Mouse (Mus musculus) kidney, adult 9 months (tissue): ENCODE data around the gene Smim13.
A peak's percentile ranks its signal among the peaks of the same experiment; 100 is the strongest.
"Not testable (repeated sequence)": the region's sequence is repeated elsewhere in the genome, so short reads cannot be mapped to it uniquely, and the experiment has no call there.

Source experiments
- DNase-seq: peaks from one replicate; pipeline ENCODE4 v3.0.0; 2022

Smim13 gene

DNA sequence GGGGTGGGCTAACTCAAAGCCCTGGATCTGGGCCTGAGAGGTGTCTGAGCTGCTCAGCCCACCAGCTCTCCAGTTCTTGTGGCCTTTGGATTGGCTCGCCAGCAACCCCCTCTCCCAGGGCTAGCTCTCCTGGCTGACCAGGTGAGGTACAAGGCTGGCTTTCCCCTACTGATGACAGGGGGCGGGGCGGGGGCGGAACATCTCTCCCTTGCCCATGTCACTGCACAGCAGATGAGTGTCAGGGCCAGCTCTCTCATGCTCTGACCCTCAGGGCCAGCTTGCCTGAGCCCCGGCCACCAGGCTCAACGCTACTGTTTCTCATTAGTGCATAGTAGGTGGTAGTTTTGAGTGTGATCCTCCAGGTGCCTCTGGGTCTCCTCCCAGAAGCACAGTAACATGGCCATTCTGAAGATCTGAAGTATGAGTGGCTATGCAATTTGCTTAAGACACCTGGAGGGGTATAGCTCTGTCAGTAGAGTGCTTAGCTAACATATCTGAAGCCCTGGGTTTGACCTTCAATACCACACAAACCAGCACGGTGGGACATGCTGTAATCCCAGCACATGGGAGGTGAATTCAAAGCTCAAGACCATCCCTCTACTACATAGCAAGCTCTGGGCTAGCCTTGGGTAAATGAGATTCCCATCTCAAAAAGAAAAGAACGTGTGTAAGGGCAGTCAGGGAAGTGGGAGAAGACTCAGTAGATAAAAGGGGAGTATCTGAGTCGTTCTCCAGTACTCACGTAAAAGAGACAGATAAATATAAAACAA, 11.4 kb upstream of the Smim13 start:
- DNase-seq: no peak

DNA sequence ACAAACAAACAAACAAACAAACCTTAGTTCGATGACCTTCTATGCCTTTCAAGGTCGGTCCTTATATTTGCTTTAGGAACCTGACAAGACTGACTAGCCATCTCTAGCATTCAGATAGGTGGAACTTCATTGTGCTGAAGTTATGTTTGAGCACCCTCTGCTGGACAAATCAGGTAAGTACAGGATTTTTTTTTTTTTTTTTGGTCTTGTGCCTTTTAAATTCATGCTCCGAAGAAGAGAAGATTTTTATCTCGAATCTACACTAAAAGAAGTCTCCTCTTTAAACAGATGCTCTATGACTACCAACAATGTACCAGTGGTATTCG, 10.9 kb upstream of the Smim13 start:
- peak; percentile 54 for DNase-seq

DNA sequence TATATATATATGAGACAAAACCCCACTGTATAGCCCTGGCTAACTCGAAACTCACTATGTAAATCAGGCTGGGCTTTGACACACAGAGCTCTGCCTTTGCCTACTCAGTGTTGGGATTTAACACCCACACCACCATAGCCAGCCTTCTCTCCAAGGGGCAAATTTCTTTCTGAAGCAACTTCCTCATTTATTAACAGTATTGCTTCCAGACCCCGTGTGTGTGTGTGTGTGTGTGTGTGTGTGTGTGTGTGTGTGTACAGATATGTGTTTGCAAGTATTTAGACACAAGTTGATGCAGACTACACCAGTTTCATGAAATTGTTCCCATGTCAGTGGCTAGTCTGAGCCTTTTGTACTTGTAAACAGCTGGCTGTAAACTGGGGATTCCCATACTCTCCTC, 8.1 kb upstream of the Smim13 start:
- no peak for DNase-seq

DNA sequence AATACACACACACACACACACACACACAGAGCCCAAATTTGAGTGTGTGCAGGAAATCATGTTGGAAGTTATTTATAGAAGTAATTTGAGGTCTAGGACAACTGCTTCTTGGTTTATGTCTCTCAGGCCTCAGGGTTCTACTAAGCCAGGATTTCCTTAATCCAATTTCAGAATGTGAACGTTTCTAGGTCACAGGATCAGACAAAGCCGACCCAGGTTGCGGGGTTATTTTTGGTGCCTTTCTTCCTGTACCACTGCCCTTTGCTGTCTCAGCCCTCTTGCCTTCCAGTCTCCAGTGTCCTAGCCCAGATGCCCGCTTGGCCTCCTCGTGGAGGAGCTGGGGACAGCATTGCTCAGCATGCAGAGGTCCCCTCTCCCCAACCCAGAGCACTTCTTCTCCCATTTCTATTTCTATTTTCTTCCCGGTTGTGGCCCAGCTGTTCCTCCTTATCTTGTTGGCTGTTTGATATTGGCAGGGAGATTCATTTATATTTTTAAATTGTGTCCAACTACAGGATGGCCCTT, 5.3 kb upstream of the Smim13 start:
- DNase-seq: no peak

DNA sequence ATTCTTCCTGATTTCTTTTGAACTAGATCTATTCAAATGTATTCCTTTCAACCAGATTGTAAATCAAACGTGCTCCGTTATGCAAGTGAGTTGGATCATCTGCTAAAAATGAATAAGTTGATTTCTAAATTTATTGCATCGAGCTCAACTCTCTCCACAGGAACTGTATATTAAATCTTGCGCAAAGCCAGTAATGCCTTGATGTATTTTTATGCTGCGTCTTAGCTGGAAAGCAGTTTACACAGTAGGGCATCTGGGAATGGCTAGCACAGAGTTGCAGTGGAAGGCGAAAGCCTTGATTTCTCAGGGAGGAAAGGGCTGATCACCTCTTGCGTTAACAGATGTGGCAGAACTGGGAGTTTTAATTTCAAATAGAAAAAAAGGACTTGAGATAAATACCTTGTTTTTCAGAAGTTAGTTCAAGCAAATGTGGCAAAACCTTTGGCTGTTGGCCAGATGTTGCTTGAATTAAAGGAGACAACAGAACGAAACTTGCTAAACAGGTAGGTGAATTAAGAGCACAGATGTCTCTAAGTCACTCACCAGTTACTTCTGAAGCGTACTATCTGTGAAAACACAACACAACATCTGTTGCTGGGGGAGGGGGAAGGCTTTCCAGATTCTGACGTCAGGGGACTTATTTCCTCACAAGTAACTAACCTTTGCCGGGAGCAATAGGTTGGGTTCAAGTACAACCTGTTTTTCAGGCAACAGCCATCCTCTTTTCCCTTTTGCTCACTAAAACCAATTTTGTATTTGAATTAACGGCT, 708 bp upstream of the Smim13 start:
- DNase-seq: no peak

DNA sequence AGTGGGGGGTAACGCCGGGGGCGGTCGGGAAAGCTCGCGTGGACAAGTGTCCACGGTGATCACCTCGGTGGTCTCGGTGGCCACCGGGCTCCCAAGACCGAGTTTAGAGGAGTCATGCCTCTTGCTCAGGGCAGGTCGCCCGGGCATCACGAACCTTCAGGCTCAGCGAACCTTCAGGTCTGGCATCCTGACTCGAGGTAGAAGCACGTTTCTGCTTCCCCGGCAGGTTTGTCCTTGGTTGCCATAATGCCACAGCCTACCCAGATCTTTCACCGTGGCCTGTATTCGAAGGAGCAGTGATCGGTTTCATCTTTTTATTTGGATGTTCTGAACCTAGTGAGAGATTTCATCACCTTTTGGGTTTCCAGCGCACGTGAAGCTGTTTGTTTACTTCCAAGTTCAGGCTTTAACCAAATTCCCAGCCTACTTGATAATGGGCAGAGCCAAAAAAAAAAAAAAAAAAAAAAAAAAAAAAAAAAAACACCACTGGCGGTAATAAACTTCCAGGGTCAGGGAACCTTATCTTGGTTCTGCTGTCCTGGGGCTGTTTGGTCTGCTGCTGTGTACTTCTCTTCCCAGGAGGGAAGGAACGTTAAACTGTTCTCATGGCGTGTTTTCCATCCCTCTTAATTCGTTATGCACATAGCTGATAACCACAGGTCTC, 806 bp downstream of the Smim13 start:
- peak; percentile 49 for DNase-seq

DNA sequence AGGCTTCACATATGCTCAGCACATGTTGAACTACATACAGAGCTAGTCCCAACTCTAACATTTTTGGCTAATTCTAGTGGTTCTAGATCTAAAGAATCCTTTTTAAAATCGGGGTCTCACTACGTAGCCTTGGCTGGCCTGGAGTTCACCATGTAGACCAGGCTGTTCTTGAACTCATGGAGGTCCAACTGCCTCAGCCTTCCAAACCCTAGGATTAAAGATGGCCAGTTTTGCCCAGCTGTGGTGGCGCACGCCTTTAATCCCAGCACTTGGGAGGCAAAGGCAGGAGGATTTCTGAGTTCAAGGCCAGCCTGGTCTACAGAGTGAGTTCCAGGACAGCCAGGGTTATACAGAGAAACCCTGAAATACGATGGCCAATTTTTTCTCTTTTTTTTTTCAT, 1.6 kb downstream of the Smim13 start:
- not testable (repeated sequence) for DNase-seq

DNA sequence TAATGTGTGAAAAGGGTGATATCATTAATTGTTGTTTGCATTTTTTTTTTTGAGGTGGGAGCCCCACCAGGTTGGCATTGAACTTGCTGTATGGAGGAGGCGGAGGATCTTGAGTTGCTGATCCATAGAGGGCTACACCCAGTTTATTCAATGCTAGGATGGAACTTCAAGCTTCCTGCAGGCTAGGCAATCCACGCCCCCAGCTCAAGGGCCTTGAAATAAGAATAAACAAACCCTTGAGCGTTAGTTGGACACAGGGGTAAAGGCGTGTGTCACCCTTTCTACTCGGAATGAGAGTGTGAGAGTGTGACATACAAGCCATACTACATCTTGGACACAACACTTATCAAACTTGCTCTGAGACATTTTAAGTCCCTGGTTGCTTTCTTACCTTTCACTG, 2.0 kb downstream of the Smim13 start:
- no peak for DNase-seq

DNA sequence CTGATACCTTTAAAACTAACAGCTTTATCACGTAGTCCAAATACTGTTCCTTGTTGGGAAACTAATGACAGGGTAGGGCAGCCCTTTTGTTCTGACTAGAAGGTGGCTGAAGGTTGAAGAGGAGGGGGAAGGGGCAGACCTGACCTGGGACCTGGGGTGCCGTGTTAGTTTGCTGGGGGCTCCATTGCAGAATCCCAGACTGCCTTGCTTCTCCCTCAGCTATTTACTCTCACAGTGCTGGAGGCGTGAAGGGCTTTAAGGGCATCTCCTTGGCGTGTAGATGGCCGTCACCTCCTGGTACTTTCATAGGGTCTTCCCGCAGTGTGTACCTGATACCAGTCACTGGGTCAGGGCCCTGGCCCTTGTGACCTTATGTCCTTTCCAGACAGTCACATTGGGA, 2.5 kb downstream of the Smim13 start:
- no peak for DNase-seq

DNA sequence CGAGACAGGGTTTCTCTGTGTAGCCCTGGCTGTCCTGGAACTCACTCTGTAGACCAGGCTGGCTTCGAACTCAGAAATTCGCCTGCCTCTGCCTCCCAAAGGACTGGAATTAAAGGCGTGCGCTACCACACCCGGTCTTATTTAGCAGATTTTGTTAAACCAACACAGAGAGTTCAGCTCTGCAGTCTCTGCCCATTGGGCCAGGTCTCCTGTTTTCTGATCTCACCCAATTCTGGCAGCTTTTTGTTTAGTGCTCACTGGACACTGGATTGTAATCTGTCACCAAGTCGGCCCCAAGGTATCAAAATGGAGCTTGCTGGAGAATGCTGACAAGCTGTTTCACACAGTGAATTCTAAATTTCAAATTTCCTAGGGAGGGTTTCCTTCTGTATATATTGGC, 3.1 kb downstream of the Smim13 start:
- DNase-seq: no peak

DNA sequence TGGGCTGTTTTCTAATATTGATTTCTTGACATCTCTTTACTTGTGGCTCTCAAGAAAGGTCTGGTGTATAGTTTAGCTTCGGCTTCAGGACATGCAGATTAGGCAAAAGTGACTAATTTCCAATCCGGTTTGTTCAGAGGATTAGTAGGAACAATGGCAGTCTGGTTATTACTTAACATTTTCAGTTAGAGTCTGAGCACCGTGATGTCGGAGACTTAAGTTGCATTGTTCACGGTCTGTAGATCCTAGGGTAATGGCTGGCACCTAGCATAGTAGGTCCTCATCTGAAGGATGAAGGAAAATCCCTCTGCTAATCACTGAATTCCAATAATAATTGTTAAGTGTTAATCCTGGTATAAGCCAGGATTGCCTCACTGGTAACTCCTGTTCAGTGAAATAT, 6.5 kb downstream of the Smim13 start:
- no peak for DNase-seq

DNA sequence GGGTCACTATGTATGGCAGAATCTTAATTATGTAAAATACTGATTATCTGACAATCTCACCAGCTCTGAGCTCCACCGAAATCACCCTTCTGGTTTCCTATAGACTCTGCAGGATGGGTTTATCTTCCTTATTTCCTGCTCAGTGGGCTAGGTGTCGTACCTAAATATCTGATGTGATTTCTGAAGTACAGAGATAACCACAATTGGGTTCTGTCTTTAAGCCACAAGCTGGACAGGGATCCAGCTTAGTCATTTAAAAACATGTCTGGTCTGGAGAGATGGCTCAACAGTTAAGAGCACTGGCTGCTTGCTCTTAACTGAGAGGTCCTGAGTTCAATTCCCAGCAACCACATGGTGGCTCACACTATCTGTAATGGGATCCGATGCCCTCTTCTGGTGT, 7.3 kb downstream of the Smim13 start:
- DNase-seq: no peak

DNA sequence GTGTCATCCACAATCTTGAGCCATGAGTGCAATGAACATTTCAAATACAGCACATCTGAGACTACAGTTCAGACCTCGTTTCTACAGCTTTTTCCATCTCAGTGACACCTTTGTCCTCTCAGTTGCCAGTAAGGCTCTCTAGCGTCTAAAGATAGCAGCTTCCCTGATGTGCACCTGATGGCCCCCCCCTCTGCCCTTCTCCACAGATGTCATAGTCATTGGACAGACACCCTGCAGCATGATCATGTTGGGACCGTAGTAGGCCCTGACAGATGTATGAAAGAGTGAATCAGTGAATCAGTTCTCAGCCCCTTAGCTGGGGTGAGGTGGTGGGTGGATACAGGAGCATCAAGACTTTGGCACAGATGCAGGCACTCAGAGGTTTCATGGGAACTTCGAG, 8.2 kb downstream of the Smim13 start:
- DNase-seq: no peak

DNA sequence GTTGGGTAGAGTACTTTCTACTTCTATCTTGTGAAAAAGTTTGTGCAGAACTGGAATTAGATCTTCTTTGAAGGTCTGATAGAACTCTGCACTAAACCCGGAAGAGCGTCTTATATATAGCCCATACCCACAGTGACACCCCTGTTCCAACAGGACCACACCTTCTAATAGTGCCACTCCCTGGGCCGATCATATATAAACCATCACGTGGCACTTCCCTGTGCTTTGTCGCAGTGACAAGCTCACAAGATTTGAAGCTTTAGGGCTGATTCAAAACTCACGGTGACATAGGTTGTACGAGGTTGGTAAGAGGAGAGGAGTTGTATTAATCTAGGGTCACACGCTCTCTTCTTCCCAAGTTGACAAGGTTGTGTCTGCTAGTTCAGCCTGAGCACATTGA, 12.0 kb downstream of the Smim13 start:
- DNase-seq: not testable (repeated sequence)

DNA sequence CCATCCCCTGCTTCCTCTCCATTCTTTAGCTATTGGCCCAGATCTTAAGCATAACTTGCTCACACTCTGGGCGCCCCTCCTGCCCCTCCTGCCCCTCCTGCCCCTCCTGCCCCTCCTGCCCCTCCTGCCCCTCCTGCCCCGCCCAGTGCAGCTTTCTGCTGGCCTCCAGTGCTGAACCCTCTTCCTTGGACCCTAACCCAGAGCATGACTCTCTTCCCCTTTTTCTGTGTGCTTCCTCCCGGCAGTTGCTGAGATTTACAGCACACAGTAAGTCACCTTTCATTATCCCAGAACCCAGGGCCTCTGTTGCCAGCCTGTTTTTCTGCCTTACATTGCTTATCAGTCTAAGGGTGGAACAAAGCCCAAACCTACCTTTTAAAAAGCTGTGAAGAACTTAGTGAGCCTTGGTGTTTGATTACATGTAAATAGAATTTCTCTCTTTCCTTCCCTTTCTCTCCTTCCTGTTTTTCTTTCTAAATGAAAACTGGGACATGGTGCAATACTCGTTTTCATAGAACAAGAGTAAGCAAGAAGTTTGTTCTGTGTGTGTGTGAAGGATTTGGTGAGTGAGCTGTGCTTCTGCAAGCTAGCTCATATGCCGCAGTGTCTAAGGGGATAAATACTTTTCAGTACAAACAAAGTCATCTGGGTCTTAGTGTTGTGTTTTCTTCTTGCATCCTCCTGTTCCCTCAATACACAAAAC, 13.8 kb downstream of the Smim13 start:
- DNase-seq: no peak

DNA sequence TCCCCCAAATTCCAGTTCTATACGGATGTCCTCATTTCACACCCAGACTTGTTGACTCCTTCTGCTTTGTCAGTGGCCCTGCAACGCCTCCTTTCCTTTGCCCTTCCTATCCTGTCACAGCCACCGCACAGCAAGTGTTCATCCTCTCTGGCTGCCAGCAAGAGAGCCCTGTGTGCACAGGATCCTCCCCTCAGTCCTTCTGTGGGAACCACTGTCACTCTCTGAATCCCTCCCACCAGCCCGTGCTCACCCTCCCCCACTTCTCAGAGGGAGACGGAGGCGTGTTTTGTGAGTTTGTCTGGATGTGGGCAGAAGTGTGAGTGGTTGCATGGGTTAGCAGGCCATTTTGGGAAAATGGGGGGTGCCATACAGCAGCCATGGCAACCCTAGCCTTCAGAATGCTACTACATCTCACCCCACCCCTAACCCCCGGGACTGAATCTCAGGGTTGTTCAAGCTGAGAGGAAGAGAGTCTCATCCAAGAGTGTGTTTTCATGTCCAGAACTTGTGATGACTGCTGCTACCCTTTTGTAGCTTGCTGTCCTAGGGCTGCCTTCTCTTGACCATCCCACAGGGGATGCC, 18.3 kb downstream of the Smim13 start:
- no peak for DNase-seq

DNA sequence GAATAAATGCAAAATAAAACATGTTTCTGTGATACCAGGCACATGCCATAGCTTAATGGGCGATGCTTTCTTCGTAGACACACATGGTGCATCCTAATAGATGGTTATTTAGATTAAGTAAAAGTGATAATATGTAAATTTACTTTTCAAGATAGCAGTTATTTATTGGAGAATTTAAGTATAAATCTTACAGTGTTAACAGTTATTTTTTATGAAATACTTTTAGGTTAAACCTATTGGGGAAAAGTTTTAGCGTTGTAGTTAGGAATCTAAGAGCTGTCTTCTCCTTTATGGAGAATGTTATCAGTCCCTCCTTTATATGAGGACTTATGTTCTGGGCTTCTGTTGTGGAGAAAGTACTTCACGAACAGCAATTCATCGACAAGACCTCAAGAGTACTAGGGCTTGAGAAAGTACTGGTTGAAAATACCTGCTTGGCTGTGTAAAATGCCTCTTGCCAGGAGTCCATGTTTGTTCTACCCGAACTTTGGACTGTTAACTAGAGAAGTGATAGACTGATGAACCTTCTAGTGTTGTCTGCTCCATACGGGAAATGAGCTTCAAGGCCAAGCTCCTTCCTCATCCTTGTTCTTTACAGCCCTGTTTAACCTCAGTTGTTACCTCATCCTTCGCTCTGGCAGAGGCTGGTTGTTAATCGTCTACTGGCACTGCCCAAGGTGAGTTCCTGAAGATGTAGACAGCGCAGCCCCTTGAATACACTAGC, 24.4 kb downstream of the Smim13 start, which contains the start of gene Gm17364:
TSS of gene Gm17364 (minus strand) at position 51 of the 724 bp plus-strand sequence.
- DNase-seq: no peak

DNA sequence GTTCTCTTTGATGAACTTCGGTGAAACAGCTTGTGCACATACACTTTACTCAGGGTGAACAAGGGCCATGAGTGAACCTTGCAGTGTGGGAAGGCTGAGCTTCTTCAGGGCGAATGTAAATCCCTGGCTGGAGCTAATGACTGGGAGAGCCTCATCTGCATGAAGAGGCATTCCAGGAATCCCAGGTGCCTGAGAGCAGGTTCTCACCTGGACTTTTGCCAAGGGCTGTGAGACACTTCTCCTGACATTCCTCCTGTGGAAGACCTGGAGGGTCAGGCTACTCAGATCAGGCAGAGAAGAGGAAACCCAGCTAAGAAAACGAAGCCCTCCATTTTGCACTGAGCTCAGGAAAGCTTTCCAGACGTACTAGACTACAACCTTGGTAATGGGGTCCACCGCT, 31.1 kb downstream of the Smim13 start:
- DNase-seq: no peak

DNA sequence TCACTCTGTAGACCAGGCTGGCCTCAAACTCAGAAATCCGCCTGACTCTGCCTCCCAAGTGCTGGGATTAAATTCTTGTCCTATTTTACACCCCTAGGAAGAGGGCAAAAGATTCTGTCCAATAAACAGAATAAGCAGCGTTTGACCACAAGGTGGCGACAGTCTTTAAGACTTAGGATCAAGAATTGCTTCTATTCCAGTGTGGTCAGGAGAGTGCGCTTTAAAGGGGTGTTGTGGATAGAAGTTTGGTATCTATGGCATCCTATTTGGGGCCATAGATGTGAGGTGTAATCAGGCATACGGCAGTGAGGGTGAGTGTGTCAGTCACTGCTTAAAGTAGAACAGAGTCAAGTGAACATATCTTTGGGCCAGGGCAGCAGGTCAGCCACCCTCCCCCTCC, 33.6 kb downstream of the Smim13 start:
- peak; percentile 84 for DNase-seq

DNA sequence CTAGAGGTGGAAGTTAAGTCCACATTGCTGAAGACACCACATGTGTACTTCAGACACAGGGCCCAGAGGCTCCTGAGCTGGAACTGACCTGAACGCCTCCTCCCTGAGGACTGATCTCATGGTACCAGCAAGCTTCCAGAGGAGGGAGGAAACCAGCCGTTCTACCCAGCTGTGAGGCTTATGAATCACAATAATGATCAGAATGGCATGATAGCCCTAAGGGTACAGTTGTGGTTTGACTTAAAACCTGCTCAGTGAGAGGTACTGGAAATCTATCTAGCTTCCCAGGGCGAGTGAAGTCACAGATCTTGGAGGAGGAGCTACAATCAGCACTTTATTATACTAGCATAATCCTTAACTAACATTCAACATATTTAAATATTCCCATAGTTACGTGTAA, 35.8 kb downstream of the Smim13 start:
- no peak for DNase-seq

DNA sequence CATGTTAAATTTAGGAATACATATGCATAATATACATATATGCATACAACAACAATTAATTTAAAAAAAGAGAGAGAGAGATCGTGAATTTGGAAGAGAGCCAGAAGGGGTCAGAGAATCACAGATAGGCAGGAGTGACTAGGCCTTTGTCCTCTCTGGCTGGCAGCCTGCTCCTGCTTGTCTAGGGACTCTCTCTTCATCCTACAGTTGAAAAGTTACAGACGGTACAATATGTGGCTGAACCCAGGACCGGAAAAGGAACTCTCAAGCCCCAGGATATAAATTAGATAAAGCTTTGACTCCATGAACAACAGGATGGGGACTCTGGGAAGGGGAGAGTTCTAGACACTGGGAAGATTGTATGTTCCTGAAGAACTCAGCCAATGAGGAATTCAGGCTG, 36.6 kb downstream of the Smim13 start:
- no peak for DNase-seq

DNA sequence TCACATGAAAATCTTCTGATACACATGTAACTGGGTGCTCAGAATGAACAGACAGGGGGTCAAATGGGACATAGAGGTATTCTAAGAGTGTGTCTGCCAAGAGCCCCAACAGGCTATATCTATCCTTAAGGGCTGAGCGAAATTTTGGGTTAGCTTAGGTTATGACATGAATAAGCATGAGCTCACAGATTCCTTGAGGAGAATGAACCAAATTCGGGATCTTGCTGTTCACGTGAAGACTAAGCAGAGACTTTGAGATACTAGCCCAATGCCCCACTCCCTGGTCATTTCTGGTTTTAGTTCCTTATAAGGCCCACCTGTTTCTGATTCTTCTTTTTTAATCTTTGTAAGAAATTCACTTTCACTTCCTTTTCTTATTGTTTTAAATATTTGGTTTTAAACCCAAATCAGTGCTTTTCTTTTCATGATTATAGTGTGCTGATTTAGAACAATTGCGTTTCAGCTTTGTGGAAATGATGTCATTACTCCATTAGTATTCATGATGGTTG, 41.9 kb downstream of the Smim13 start:
- no peak for DNase-seq
